Mouse (Mus musculus): ENCODE data around the gene Pigc. TPM values are rescaled to one million over a fixed set of nuclear protein-coding genes. Genes with fewer than 3 reads are reported as not detected.

Pigc gene
- 33.3 and 35.7 TPM in 2 replicates for polyA plus RNA-seq (2014; fragmentation: Nextera tagmentation; extraction: Ambion mirVana)

DNA sequence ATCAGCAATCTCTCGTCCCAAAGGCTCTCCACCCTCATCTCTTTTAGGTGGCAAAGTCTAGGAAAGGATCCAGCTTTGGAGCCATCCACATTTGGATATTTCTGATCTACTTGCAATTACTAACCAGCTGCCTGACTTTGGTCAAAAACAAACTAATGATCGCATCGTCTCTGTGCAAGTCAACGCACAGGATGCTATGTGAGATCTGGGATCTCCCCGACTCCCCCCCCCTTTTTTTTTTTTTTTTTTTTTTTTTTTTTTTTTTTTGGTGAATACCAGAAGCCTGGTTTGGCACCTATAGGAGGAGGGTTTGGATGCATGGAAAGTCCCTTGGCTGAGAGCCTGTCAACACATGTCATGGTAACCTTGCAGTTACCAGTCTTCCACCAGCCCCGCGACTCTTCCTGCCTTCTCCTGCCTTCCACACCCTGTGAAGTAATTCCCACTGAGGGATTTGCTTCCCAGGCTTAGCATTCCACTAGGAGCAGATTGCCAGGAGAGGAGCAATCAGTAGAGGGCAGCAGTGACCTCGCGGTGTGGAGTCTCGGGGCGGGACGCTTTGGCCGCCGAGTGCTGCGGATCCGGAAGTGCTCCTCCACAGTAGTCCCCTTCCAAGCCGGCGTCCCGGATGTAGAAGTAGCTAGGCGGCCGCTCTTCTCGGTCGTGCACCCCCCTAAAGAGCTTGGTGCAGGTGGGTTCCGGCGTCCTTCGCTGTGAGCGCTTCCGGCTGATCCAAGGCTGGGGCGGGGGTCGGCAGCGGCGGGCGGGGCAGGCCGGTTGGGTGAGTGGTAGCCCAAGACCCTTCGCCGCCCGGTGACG lies at the start of gene Pigc:
Gene Pigc (plus strand): TSS at position 598 of the 819 bp plus-strand sequence.
- DNase-seq (ENCODE audit: low spot score, missing footprints) (peak; percentile 97), ATAC-seq (ENCODE audit: low FRiP score) (peak; percentile 99)
- 5% methylated on average over 38 of the region's 38 CpGs for WGBS
- Histone ChIP-seq H3K4me3 (ENCODE audit: low read depth, low read length) (peak within 1 kb of the TSS; percentile 62), H3K27me3 (ENCODE audit: control insufficient read depth, insufficient read depth, low read length) (no peaks in the 10 kb centered on the region), H3K27ac (ENCODE audit: low read depth, low read length) (peak within 1 kb of the TSS; percentile 44), H3K4me1 (ENCODE audit: control insufficient read depth, insufficient read depth, low read length) (peaks cover 6% of the 10 kb centered on the region; the same call in 1 of the 2 replicates), H3K36me3 (ENCODE audit: control insufficient read depth, insufficient read depth, low read length) (no peaks in the 10 kb centered on the region), H3K4me2 (peak within 1 kb of the TSS; percentile 45), H3K9ac (ENCODE audit: low read length) (peak within 1 kb of the TSS; percentile 82), H3K9me3 (ENCODE audit: control insufficient read depth, low read length) (no peaks in the 10 kb centered on the region)

DNA sequence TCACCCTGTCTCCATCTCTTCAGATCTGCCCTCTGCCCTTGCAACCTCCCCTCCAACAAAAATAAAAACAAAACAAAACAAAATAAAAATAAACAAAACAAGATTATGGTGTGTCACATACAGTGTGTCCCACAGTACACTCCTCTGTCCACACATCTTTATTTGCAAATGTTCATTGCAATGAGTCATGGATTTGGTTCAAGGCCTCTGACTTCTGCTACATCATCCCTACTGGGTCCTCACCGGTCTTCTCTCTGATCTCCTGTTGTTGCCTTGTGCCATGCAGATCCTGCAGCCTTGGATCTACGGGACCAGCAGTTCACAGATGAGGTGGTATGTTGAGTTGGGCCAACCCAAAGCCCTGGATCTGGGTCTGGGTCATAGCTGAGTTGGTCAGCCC lies 49.4 kb upstream of the Pigc start:
- Histone ChIP-seq H3K36me3 (ENCODE audit: control insufficient read depth, insufficient read depth, low read length) (no peaks in the 10 kb centered on the region), H3K27ac (ENCODE audit: low read depth, low read length) (no peak overlapping the region), H3K4me3 (ENCODE audit: low read depth, low read length) (no peak overlapping the region), H3K9me3 (ENCODE audit: control insufficient read depth, low read length) (no peaks in the 10 kb centered on the region), H3K27me3 (ENCODE audit: control insufficient read depth, insufficient read depth, low read length) (no peaks in the 10 kb centered on the region), H3K4me2 (no peak overlapping the region), H3K4me1 (ENCODE audit: control insufficient read depth, insufficient read depth, low read length) (peaks cover 2% of the 10 kb centered on the region; the same call in 1 of the 2 replicates), H3K9ac (ENCODE audit: low read length) (no peak overlapping the region)
- DNase-seq (ENCODE audit: low spot score, missing footprints): no peak
- ATAC-seq (ENCODE audit: low FRiP score): no peak
- 91% methylated on average over 2 of the region's 2 CpGs for WGBS

DNA sequence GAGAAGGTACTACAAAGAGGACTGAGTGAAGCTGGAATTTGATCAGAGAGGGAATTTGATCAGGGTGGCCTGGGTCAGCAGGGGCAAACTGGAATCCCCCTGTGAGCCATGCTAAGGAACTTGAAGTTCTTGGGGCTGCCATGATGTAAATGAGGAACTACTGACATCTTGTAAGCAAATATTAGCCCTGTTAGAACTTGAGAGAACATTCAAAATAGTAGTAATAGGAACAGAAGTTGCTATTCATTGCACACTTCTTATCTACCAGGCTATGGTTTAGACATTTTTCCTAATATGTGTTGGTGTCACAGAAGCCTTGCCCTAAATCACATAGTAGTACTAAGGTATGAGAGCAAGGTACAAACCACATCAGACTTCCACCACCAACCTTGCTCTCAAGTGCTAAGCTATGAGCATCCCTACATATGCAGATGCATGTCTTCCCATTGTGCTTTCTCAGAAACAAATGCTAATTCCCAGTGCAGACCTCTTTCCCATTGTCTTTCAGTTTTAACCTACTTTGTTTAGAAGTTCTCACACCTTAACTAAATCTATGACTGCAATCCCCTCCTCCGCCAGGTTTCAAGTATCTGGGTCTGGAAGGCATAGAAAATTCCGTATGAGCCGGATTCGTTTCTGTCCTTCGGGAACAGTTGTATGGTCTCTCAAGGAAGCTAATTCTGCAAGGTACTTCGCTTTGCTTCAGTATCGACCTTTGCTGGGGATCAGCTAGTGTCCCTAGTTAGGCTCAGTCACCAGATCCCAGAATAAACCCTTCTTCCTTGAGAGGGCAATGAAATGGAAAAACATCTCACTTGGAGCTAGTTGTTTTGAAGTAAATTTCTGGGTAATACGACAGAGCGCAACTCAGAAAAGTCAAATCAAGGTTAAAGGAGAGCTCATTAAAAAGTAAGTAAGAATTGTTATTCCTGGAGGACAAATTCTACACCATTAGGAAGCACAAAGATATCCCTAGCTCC lies 48.2 kb upstream of the Pigc start:
- Histone ChIP-seq H3K4me1 (ENCODE audit: control insufficient read depth, insufficient read depth, low read length) (peaks cover 2% of the 10 kb centered on the region; the same call in 1 of the 2 replicates), H3K4me2 (no peak overlapping the region), H3K27me3 (ENCODE audit: control insufficient read depth, insufficient read depth, low read length) (no peaks in the 10 kb centered on the region), H3K9me3 (ENCODE audit: control insufficient read depth, low read length) (no peaks in the 10 kb centered on the region), H3K27ac (ENCODE audit: low read depth, low read length) (no peak overlapping the region), H3K9ac (ENCODE audit: low read length) (no peak overlapping the region), H3K4me3 (ENCODE audit: low read depth, low read length) (no peak overlapping the region), H3K36me3 (ENCODE audit: control insufficient read depth, insufficient read depth, low read length) (no peaks in the 10 kb centered on the region)
- 89% methylated on average over 9 of the region's 9 CpGs for WGBS
- ATAC-seq (ENCODE audit: low FRiP score): no peak
- DNase-seq (ENCODE audit: low spot score, missing footprints): no peak

DNA sequence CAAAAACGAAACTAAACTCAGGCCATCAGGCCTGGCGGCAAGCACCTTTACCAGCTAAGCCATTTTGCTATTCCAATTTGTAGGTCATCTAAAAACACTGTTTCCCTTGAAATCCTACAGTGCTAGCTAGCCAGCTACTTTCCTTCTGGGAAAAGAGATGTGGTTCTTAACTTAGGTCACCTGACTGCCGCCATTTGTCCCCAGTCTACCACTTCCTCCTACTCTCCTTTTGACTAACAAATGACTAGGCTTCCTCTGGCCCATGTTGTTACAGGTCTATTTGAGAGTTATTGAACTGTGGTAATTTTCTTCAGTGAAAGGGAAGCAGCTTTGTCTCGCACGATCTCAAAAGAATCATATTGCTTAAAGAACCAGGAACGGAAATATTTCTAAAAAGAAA lies 47.1 kb upstream of the Pigc start:
- ATAC-seq (ENCODE audit: low FRiP score) (no peak), DNase-seq (ENCODE audit: low spot score, missing footprints) (no peak)
- WGBS: 83% methylated on average over 6 of the region's 6 CpGs

DNA sequence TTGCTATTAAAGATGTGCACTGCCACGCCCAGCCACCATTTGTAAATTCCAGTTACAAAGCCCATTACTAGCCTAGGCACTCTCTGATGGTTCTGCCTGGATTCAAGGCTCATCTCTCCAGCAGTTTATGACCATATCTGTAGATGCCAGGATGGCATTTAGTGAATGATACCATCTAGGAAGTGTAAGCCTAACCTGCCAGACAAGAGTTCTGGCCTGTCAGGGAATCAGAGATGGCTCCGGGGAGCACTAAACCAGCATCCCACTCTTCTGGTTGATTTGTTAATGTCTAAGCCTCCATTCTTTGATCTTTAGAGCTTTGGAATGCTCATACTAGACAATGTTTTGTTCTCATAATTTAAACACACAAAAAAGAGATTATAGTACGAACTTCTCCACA lies 44.7 kb upstream of the Pigc start:
- Histone ChIP-seq H3K9ac (ENCODE audit: low read length) (no peak overlapping the region), H3K9me3 (ENCODE audit: control insufficient read depth, low read length) (no peaks in the 10 kb centered on the region), H3K27me3 (ENCODE audit: control insufficient read depth, insufficient read depth, low read length) (no peaks in the 10 kb centered on the region), H3K4me2 (no peak overlapping the region), H3K27ac (ENCODE audit: low read depth, low read length) (no peak overlapping the region), H3K4me1 (ENCODE audit: control insufficient read depth, insufficient read depth, low read length) (no peaks in the 10 kb centered on the region), H3K4me3 (ENCODE audit: low read depth, low read length) (no peak overlapping the region), H3K36me3 (ENCODE audit: control insufficient read depth, insufficient read depth, low read length) (no peaks in the 10 kb centered on the region)
- DNase-seq (ENCODE audit: low spot score, missing footprints): no peak
- no peak for ATAC-seq (ENCODE audit: low FRiP score)
- WGBS: 53% methylated on average over 3 of the region's 3 CpGs

More for the DNA sequence above, 47.1 kb upstream of the Pigc start:
- H3K36me3 ChIP-seq (ENCODE audit: control insufficient read depth, insufficient read depth, low read length): no peaks in the 10 kb centered on the region
- H3K4me2 ChIP-seq: no peak overlapping the region
- H3K4me3 ChIP-seq (ENCODE audit: low read depth, low read length): no peak overlapping the region
- H3K9ac ChIP-seq (ENCODE audit: low read length): no peak overlapping the region
- peaks cover 2% of the 10 kb centered on the region; the same call in 1 of the 2 replicates for H3K4me1 ChIP-seq (ENCODE audit: control insufficient read depth, insufficient read depth, low read length)
- no peak overlapping the region for H3K27ac ChIP-seq (ENCODE audit: low read depth, low read length)
- no peaks in the 10 kb centered on the region for H3K9me3 ChIP-seq (ENCODE audit: control insufficient read depth, low read length)
- H3K27me3 ChIP-seq (ENCODE audit: control insufficient read depth, insufficient read depth, low read length): no peaks in the 10 kb centered on the region

GRCm38 (mm10) chr1:161925281-161925805 lies 43.6 kb upstream of the Pigc start:
- Histone ChIP-seq H3K27ac (ENCODE audit: low read depth, low read length) (no peak overlapping the region), H3K9me3 (ENCODE audit: control insufficient read depth, low read length) (no peaks in the 10 kb centered on the region), H3K27me3 (ENCODE audit: control insufficient read depth, insufficient read depth, low read length) (no peaks in the 10 kb centered on the region), H3K4me3 (ENCODE audit: low read depth, low read length) (no peak overlapping the region), H3K36me3 (ENCODE audit: control insufficient read depth, insufficient read depth, low read length) (no peaks in the 10 kb centered on the region), H3K4me1 (ENCODE audit: control insufficient read depth, insufficient read depth, low read length) (no peaks in the 10 kb centered on the region), H3K9ac (ENCODE audit: low read length) (no peak overlapping the region), H3K4me2 (no peak overlapping the region)
- WGBS: 88% methylated on average over 13 of the region's 13 CpGs
- ATAC-seq (ENCODE audit: low FRiP score) (no peak), DNase-seq (ENCODE audit: low spot score, missing footprints) (no peak)

DNA sequence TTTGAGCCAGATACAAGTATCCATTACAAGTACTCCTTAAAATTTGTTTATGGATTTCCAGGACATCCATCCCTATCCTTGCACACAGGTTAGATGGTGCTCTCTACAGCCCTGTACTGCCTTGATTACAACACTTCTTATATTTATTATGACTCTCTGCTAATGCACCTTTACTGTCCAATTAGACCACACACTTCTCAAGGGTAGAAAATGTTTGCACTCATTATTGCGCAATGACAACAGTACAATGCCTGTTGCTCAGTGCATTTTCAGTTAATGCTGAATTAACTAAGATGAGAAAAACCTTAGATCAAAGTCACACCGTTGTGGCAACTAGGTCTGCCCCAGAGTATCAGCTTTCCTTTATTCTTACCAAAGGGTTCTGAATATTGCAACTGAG lies 41.0 kb upstream of the Pigc start:
- no peak overlapping the region for H3K27ac ChIP-seq (ENCODE audit: low read depth, low read length)
- H3K9me3 ChIP-seq (ENCODE audit: control insufficient read depth, low read length): no peaks in the 10 kb centered on the region
- no peak overlapping the region for H3K4me3 ChIP-seq (ENCODE audit: low read depth, low read length)
- no peaks in the 10 kb centered on the region for H3K36me3 ChIP-seq (ENCODE audit: control insufficient read depth, insufficient read depth, low read length)
- ATAC-seq (ENCODE audit: low FRiP score) (no peak), DNase-seq (ENCODE audit: low spot score, missing footprints) (no peak)
- no peak overlapping the region for H3K4me2 ChIP-seq
- no peaks in the 10 kb centered on the region for H3K27me3 ChIP-seq (ENCODE audit: control insufficient read depth, insufficient read depth, low read length)
- no peaks in the 10 kb centered on the region for H3K4me1 ChIP-seq (ENCODE audit: control insufficient read depth, insufficient read depth, low read length)
- 93% methylated on average over 2 of the region's 2 CpGs for WGBS
- H3K9ac ChIP-seq (ENCODE audit: low read length): no peak overlapping the region

GRCm38 (mm10) chr1:161931313-161931712 lies 37.7 kb upstream of the Pigc start:
- ATAC-seq (ENCODE audit: low FRiP score) (no peak), DNase-seq (ENCODE audit: low spot score, missing footprints) (no peak)
- 87% methylated on average over 4 of the region's 4 CpGs for WGBS
- Histone ChIP-seq H3K4me1 (ENCODE audit: control insufficient read depth, insufficient read depth, low read length) (no peaks in the 10 kb centered on the region), H3K9ac (ENCODE audit: low read length) (no peak overlapping the region), H3K9me3 (ENCODE audit: control insufficient read depth, low read length) (no peaks in the 10 kb centered on the region), H3K27me3 (ENCODE audit: control insufficient read depth, insufficient read depth, low read length) (no peaks in the 10 kb centered on the region), H3K27ac (ENCODE audit: low read depth, low read length) (no peak overlapping the region), H3K4me3 (ENCODE audit: low read depth, low read length) (no peak overlapping the region), H3K4me2 (no peak overlapping the region), H3K36me3 (ENCODE audit: control insufficient read depth, insufficient read depth, low read length) (no peaks in the 10 kb centered on the region)
